Mouse (Mus musculus) forebrain, postnatal 0 days (tissue): Measurements from ENCODE around the gene Pde5a. TPM values are rescaled to one million over a fixed set of nuclear protein-coding genes. Genes with fewer than 3 reads are reported as not detected.

Experiments
- ATAC-seq: fragments of 200-750 bp; cut with Nextera tagmentation; 2 replicates; pipeline ENCODE4 v1.8.0; 2017; ENCODE audit warnings: mild to moderate bottlenecking, moderate library complexity
- DNase-seq: peaks from one replicate; pipeline ENCODE4 v3.0.0-alpha.2; 2015
- H3K27ac ChIP-seq: fragments of 300-500 bp; sonication (generic); 2 replicates; pipeline ENCODE4 v1.5.1; 2014; ENCODE audit warnings: low read depth, mild to moderate bottlenecking, antibody characterized with exemption, low read length, moderate library complexity, mixed read lengths
- H3K27me3 ChIP-seq: fragments of 300-500 bp; sonication (generic); 2 replicates; pipeline ENCODE4 v1.6.1; 2014; ENCODE audit warnings: mild to moderate bottlenecking, low read length, mixed read lengths; ENCODE audit not compliant: insufficient read depth
- H3K36me3 ChIP-seq: fragments of 300-500 bp; sonication (generic); 2 replicates; pipeline ENCODE4 v1.6.1; 2014; ENCODE audit warnings: mild to moderate bottlenecking, moderate library complexity; ENCODE audit not compliant: insufficient read depth
- H3K4me1 ChIP-seq: fragments of 300-500 bp; sonication (generic); 2 replicates; pipeline ENCODE4 v1.6.1; 2014; ENCODE audit warnings: antibody characterized with exemption; ENCODE audit not compliant: insufficient read depth
- H3K4me2 ChIP-seq: fragments of 300-500 bp; sonication (generic); 2 replicates; pipeline ENCODE4 v1.6.1; 2014; ENCODE audit warnings: low read depth, mild to moderate bottlenecking, moderate library complexity
- H3K4me3 ChIP-seq: fragments of 300-500 bp; sonication (generic); 2 replicates; pipeline ENCODE4 v1.5.1; 2014; ENCODE audit warnings: low read depth, low read length, mixed read lengths
- H3K9ac ChIP-seq: fragments of 300-500 bp; sonication (generic); 2 replicates; pipeline ENCODE4 v1.6.1; 2014; ENCODE audit warnings: mild to moderate bottlenecking
- H3K9me3 ChIP-seq: fragments of 300-500 bp; sonication (generic); 2 replicates; pipeline ENCODE4 v1.6.1; 2016; ENCODE audit warnings: low read length
- CTCF ChIP-seq: sonication (generic); IDR thresholded peaks from 2 replicates; pipeline ENCODE4 v1.5.1; 2016; ENCODE audit warnings: antibody characterized with exemption, control low read depth, low read depth
- WGBS: fragments of 180-500 bp; shearing (Covaris S2); extraction: QIAGEN DNeasy Blood & Tissue Kit; methylation state at CpG from one replicate; pipeline ENCODE4 v1.1.7; 2014; 5-methylcytosine and 5-hydroxymethylcytosine counted together
- polyA plus RNA-seq: library from polyadenylated mRNA; unstranded; fragments of >200 nt; fragmentation: Nextera tagmentation; extraction: Ambion mirVana; gene quantifications from 2 replicates; pipeline ENCODE4 v1.2.1, GENCODE M21; 2015
- total RNA-seq: library from RNA; depleted of rRNA; stranded (reverse); fragments of >200 nt; gene quantifications from 2 replicates; pipeline ENCODE4 v1.2.3, GENCODE M21; 2014

The Pde5a gene
- total and polyA plus RNA-seq, 2 experiments from 2014 or later = 1.4 to 8.7 TPM

DNA sequence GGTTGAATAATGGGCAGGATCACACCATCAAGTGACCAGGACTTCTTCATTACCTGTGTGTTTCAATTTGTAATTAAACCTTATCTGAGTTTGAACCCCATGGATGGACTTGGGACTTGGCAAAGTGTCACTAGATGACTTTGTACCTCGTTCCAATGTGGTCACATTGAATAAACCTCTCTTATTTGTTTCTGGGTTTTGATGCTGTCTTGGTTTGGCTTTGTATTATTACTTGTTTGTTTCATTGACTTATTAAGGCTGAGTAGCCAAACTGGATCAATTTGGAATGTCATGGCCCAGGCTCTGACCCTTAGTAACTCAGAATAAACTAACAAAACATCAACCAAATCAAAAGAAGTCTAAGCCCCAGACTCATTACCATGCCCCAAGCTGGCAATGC is 142.8 kb downstream of the Pde5a start:
- Histone ChIP-seq H3K4me1 (no peaks in the 10 kb centered on the region), H3K4me3 (no peak overlapping the region), H3K27ac (no peak overlapping the region), H3K9ac (no peak overlapping the region), H3K9me3 (no peaks in the 10 kb centered on the region), H3K36me3 (no peaks in the 10 kb centered on the region), H3K27me3 (no peaks in the 10 kb centered on the region), H3K4me2 (no peak overlapping the region)
- no peak for DNase-seq
- ATAC-seq = no peak
- TF ChIP-seq CTCF = no peak
- 84% methylated on average over 1 of the region's 1 CpGs for WGBS

DNA sequence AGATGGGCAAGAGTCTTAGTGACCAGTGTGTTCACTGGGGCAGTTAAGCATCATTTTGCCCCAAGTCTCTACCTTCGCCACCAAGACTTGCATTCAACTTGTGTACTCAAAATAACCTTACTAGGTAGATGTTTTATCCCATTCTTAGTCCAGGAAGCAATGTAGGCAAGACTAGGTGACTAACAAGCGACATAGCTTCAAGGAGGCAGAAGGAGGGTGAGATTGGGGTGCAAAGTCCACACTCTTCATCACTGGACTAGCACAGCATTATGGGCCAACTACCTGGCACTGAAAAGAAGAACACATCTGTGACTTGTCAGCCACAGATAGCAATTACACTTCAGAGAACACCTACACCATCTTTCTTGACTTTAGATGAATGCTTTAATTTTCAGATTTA is 148.1 kb downstream of the Pde5a start:
- no peaks in the 10 kb centered on the region for H3K4me1 ChIP-seq
- no peak overlapping the region for H3K4me2 ChIP-seq
- no peak overlapping the region for H3K4me3 ChIP-seq
- DNase-seq (no peak), ATAC-seq (no peak)
- H3K27ac ChIP-seq = no peak overlapping the region
- H3K9me3 ChIP-seq = no peaks in the 10 kb centered on the region
- H3K27me3 ChIP-seq = no peaks in the 10 kb centered on the region
- H3K9ac ChIP-seq = no peak overlapping the region
- 89% methylated on average over 2 of the region's 2 CpGs for WGBS
- no peaks in the 10 kb centered on the region for H3K36me3 ChIP-seq
- no peak for TF ChIP-seq CTCF

DNA sequence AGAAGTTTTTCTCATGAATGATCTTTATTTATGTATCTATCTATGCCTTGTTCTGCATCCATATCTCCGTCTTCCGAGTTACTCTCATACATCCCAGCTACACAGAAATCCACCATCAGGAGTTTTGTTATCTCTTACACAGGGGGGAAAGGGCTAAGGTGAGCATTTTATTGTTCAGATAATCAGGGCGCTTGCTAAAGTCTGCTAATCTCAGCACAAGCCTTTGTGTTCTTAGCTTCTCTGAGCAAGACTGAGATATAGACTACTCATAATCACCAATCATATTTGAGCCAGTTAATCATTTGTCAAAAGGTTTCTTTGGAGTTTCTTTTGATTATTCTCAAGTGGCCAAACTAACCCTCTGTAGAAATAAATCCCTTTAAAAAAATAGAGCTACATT is 148.8 kb downstream of the Pde5a start:
- DNase-seq (no peak), ATAC-seq (no peak)
- H3K4me1 ChIP-seq = no peaks in the 10 kb centered on the region
- no peaks in the 10 kb centered on the region for H3K9me3 ChIP-seq
- H3K9ac ChIP-seq = no peak overlapping the region
- H3K36me3 ChIP-seq = no peaks in the 10 kb centered on the region
- no peak for TF ChIP-seq CTCF
- WGBS = 92% methylated on average over 3 of the region's 3 CpGs
- no peak overlapping the region for H3K27ac ChIP-seq
- H3K4me2 ChIP-seq = no peak overlapping the region
- no peaks in the 10 kb centered on the region for H3K27me3 ChIP-seq
- no peak overlapping the region for H3K4me3 ChIP-seq

DNA sequence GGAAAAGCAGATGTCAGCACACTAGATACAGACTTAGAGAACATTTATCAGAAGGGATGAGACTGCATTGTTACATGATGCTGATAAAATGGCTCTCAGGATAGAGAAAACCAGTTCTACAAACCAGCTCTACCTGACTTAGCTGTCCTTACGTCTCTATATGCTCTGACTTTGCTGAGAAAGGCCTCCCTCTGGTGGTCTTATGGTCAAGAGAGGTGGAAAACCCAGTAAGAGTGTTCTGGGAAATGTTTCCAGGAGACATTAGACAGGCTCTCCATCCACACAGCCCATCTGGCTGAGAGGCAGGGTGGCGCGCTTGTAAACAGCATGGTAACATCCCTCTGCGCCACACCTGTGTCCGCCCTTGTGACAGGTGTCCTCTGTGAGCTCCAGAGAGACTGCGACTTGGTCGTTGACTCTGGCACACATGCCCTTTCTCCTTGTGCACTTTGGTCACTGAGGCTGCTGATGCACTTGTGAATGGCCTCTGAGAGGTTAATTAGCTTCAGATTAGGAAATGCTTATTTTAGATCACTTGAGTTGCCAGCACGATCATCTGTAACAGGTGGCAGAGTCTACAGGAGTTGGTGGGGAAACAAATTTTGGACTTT is 150.1 kb downstream of the Pde5a start:
- Histone ChIP-seq H3K36me3 (no peaks in the 10 kb centered on the region), H3K9ac (no peak overlapping the region), H3K27ac (no peak overlapping the region), H3K4me1 (no peaks in the 10 kb centered on the region), H3K4me2 (no peak overlapping the region), H3K27me3 (no peaks in the 10 kb centered on the region), H3K9me3 (no peaks in the 10 kb centered on the region), H3K4me3 (no peak overlapping the region)
- DNase-seq (no peak), ATAC-seq (no peak)
- 0 out of 2 replicates have a peak, but pooled peaks have one; percentile 14 for TF ChIP-seq CTCF
- WGBS = 91% methylated on average over 8 of the region's 8 CpGs

DNA sequence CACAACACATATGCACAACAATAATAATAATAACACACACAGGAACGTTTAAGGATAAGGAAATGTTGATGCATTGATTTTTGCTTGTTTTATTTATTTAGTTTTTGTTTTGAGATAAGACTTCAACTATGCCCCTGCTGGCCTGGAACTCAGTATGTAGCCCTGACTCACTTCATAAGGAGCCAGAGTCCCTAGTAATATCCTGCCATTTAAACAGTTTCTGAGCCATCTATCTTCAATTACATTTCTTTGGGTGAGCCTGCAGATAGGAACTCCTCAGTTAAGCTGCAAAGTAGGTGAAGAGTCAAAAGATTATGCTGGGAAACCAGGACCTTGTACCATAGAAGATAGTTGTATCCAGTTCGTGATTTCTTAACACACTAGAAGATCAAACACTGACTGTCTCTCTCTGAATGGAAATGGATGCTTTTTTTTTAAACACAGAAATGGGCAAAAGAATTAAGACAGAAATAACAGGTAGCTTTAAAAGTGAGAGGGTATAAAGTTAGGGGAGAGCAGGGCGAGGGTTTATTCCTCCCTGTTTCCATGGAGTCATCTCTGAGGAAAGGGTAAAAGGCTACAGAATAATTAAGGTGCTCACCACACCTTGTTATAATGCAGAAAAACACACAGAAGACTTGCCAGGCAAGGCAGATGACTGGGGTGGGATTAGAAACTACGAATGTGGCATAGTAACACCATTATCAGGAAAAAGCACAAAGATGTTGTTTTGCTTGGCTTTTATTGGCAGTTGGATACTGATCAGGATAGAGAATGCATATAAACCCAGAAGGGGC is 159.0 kb downstream of the Pde5a start:
- DNase-seq (no peak), ATAC-seq (no peak)
- WGBS = 76% methylated on average over 4 of the region's 4 CpGs
- no peak overlapping the region for H3K9ac ChIP-seq
- H3K27me3 ChIP-seq = no peaks in the 10 kb centered on the region
- H3K9me3 ChIP-seq = no peaks in the 10 kb centered on the region
- no peaks in the 10 kb centered on the region for H3K4me1 ChIP-seq
- no peak for TF ChIP-seq CTCF
- H3K27ac ChIP-seq = no peak overlapping the region
- H3K4me3 ChIP-seq = no peak overlapping the region
- no peaks in the 10 kb centered on the region for H3K36me3 ChIP-seq
- H3K4me2 ChIP-seq = no peak overlapping the region

DNA sequence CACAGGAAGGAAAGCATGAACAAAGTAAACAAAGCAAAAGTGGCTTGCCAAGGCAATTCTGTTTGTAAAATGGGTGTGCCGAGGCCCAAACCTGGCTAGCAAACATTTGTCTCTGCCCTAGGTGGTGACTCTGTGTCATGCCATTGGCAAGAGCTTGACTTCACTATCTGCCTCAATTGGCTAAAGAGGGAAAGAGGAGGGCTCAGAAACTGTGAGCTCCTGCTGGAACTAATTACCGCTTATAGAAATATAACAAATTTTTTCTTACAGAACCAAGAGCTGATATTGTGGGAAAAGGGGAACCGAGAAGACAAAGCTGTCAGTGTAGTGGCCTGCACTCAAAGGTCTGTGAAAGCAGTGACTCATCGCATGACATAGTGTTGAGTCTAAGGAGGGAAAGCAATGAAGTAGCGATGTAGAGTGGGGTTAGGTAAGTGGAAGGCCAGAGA is 159.6 kb downstream of the Pde5a start:
- no peak for TF ChIP-seq CTCF
- 92% methylated on average over 5 of the region's 5 CpGs for WGBS

DNA sequence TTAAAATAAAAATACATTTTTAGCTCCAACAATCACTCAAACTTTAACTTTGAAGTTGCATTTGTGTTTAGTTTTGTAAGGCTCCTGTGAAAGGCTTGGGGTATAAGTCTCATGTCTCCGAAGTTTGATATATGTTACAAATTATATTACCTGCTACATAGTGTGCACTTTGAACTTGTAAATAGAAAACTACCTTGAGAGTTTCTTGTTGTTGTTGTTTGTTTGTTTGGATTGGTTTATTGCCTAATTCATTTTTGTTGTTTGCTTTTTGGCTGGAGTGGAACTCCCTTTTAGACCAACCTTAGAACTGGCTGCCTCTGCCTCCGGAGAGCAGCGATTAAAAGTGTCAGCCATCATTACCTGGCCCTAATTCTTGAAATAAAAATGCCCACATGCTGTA is 166.0 kb downstream of the Pde5a start, which contains the start of gene Fabp2:
TSS of gene Fabp2 (plus strand) at position 301 of the 400 bp plus-strand sequence.
- no peaks in the 10 kb centered on the region for H3K4me1 ChIP-seq
- WGBS = 94% methylated on average over 3 of the region's 3 CpGs
- H3K4me3 ChIP-seq = no peak within 1 kb of the TSS
- no peaks in the 10 kb centered on the region for H3K9me3 ChIP-seq
- no peak for TF ChIP-seq CTCF
- H3K9ac ChIP-seq = no peak within 1 kb of the TSS
- no peak for ATAC-seq
- no peaks in the 10 kb centered on the region for H3K27me3 ChIP-seq
- no peak for DNase-seq
- no peak within 1 kb of the TSS for H3K27ac ChIP-seq
- H3K36me3 ChIP-seq = no peaks in the 10 kb centered on the region
- no peak within 1 kb of the TSS for H3K4me2 ChIP-seq

More for the DNA sequence above, 159.6 kb downstream of the Pde5a start:
- no peak for ATAC-seq
- Histone ChIP-seq H3K27me3 (no peaks in the 10 kb centered on the region), H3K4me3 (no peak overlapping the region), H3K27ac (no peak overlapping the region), H3K36me3 (no peaks in the 10 kb centered on the region), H3K4me1 (no peaks in the 10 kb centered on the region), H3K9ac (no peak overlapping the region), H3K4me2 (no peak overlapping the region), H3K9me3 (no peaks in the 10 kb centered on the region)
- no peak for DNase-seq
